Mouse (Mus musculus) layer of hippocampus, postnatal 10 days (tissue): Measurements from ENCODE around the gene Cav3. TPM values are rescaled to one million over a fixed set of nuclear protein-coding genes. Genes with fewer than 3 reads are reported as not detected.

Source experiments
- DNase-seq, 2 experiments: peaks; one replicate each; pipeline ENCODE4 v3.0.0; 2021; ENCODE audit warnings: low spot score in 2 of 2
- long read RNA-seq: library from polyadenylated mRNA; stranded (forward); transcript quantifications from one replicate; pipeline ENCODE4 v2.0.0, GENCODE M21; 2023
- total RNA-seq, 2 experiments: library from RNA; stranded (reverse); gene quantifications; 2 replicates each; pipeline ENCODE4 v1.2.3; 2021

Gene Cav3
- total RNA-seq = under 1 TPM; 0.38 to 0.94 TPM
- long read RNA-seq, partial matches to known transcripts = 0 of 2 reads
- long read RNA-seq, other reads (novel, unspliced or antisense) = 0 of 2 reads

DNA sequence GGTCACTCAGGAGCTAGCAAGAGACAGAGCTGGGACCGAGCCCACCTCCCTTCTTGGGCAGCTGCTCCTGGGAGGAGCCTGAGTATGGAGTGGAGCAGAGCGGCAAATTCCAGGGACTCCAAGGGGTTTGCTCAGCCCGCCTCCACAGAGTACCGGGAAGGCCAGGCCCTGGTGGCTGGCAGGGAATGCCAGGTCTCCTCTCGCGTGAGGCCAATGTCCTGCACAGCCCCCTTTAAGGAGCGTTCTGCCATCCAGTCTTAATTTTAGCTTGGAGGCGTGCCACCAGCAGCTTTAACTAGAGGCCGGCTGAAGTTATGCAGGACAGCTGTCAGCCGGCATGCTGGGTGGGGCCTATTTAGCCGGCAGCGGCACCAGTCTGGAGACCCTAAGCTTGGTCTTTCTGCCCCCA, at the start of gene Cav3:
TSS of gene Cav3 (plus strand) at position 165 of the 409 bp plus-strand sequence.
- DNase-seq = no peak

DNA sequence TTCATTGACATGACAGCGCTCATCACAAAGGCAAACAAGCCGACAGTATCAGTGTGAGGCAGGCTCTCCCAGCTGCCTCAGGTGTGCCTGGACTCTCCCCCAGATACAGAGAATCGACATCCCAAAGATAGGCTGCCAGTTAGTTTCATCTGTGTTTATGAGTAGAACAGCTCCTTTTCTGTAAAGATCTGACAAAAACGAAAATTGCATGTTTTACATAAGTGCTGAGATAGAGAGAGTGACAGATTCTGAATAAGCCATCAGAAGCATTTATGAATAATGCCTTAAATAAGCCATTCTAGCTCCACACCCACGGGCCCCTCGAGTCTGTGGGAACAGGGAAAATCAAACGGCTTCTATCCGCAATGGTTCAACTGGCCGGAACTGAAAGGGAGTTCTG, 40.0 kb upstream of the Cav3 start:
- no peak for DNase-seq

DNA sequence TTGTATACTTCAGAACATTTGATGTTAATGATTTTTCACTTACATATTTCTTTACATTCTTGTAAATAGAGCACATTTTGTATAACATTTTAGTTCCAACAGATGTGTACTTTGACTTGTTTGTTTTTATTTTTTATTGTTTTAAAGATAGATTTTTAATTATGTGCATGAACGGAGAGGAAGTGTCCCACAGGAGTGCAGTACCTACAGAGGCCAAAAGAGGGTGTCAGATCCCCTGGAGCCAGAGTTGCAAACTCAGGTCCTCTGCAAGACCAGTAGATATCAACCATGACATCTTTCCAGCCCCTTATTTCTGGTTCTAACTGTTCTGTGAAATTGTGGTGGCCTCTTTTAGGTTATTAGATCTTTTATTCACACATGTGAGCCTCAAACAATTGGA, 38.4 kb upstream of the Cav3 start:
- DNase-seq = no peak

DNA sequence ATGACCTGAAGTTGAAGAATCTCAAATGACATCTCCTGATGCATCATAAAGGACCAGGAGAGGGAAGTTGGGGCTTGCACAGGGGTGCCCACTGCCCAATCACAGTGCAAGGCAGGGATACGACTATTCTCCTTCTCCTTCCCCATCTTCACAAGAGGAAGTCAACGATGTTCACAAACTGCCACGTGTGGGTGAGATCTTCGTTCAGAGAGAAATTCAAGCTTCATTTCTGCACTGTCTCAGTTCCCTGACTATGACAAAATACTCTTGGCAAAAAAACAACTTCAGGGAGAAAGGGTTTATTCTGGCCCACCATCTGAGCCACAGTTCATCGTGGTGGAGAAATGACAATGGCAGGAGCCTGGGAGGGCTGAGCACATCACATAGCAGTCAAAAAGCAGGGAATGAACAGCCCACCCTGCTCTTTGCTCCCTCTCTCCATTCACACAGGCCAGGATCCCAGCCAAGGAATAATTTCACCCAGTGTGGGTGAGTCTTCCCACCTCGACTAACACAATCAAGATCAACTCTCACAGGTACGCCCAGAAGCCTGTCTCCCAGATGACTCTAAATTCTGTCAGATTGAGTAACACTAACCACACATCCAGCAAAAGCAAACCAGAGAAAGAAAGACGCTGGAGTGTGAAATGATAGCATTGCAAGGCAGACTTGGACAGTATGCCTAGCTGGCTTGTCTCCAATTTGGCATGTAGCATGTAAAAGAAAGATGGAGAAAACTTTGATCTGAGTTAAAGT, 35.4 kb upstream of the Cav3 start:
- DNase-seq = no peak

DNA sequence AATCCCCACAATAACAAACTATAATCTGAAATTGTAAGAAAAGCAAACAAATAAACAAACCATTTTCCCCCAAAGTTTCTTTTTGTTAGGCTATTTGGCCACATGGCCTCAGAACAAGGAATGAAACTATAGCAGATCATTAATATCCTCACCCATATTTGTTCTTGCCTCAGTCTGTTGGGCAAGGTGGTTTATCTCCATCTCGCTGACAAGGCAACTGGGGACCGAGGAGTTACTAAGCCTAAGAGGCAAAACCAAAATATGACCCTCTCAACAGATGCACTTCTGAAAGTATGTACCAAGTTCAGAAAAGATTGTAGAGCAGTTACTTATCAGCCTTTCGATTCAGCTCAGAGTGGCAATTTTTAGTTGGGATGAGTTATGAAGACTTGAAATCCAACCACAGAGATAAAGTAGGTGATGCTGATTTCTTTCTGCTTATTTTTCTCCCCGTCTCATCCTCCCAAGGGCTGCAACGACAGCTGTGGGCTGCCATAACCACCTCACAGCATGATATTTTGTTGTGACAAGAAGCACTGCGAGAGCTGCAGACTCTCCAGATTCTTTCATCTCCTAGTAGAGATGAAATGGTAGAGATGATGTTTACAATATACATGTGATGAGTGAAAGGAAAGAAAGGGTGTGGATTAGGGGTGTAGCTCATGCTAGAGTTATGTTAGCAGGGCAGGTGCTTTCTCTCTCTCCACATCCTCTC, 33.1 kb upstream of the Cav3 start:
- no peak for DNase-seq

DNA sequence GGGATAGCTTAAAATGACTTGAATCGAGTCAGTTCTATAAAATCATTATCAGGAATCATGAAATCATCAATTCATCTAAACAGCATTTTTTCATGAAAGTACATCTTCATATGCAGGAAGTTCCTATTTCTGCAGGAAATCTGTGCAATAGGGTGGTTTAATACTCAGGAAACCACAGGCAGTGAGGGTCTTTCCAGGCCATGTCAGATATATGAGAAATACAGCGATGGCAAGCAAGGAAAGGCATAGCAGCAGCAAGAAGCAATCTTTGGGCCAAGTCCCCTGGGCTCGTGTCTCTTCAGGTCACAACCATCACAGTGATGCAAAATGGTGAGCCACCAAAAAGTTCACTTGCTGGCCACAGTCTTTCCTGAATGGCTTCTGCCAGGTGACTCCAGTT, 13.6 kb upstream of the Cav3 start:
- DNase-seq = no peak

DNA sequence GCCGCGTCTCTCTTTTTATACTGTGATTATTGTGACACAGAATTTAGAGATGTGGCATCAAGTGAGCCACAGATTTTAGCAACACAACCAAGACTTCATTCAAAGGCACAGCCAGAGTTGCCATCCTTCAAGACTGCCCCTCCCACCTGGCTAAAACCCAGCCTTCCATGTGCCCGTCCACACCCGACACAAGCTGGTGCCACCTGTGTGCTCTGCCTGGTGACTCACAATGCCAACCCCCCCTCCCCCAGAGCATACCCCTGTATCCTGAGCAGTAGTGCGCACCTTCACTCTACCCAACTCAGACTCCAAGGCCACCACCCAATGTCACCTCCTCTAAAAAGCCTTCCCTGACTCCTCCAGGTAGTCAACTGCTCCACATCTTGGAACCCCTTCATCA, 2.2 kb downstream of the Cav3 start:
- no peak for DNase-seq

DNA sequence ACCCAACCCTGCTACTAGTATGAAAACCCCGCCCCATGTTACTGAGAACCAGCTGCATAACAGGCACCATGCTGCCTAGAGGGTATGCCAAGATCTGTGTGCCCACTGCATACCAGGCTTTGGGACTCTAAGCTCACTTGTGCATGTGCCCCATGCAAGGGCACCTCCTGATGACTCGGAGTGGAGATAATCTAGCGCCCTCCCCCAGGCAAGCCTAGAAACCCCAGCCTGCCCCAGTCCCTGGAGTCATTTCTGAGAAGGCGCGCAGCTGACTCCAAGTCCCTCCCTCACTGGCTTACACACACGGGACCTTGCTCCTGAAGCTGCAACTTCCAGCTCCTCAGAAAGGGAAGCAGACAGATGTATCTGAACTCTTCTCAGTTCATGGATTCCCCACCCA, 4.0 kb downstream of the Cav3 start:
- no peak for DNase-seq

DNA sequence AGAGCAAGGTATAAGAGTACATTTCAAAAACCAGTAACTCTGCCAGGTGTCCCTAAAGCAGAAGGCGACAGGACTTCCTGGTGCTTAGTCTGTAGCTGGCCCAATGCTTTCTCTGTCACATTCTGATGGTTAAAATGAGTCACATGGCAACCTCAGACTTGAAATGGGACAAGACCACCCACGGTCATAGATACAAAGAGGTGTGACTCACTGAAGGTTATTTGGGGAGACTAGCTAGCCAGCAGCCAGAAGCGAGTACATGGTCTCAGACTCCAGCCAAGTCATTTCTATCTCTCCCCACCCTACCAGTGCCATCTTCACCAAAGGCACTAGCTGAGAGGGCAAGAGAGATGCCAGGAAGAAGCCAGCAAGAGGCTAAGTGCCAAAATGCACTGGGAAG, 6.1 kb downstream of the Cav3 start:
- no peak for DNase-seq

DNA sequence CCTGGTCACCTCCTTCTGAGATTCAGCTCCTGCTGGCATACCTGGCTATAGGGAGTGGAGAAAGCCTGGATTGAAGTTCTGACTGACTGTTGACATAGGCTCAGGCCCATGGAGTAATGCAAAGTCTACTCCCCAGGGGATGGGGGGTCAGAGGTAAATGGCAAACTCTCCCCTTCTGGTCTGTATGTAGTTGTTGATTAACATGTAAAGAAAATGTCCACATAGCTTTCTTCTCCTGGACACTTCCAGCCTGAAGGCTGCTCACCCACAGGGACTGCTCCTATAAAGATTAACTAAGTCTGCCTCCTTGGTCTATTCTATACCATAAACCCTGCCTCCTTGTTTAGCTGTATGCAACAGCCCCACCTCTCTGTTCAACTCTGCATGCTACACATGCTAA, 6.7 kb downstream of the Cav3 start:
- DNase-seq = no peak

DNA sequence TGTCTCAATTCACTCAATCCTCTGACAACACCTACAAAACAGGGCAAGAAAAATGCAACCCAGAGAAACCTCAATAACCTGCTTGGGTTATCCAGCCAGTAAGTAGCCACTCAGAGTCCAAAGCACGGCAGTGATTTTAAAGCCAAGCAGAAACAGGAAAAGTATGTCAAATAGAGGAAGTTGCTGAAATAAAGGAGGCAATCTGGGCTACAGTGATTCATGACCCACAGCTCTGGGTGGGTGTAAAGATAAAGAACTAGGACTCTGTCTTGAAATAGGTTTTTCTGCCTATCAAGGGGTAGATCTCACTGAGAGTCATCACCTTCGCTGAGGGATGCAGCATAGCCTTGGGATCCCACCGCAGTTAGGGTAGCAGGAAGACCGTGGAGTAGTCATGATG, 12.3 kb downstream of the Cav3 start:
- no peak for DNase-seq

DNA sequence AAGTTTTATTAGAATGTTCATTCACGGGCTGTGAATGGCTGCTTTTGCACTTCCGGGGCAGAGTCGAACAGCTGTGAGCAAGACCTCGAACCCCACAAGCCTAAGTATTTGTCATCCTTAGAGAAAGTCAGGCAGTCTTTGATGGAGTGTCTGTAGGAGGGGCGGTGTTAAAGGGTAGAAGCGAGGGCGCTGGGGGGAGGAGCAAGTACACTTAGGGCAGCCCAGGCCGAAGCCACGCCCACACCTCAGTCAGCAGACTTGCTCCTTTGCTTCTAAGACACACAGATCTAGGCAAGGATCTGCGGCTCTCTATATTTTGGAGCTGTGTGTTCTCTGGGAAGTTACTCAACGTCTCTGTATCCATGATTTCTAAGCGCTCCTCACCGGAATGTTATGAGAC, 20.6 kb downstream of the Cav3 start:
- DNase-seq = no peak

DNA sequence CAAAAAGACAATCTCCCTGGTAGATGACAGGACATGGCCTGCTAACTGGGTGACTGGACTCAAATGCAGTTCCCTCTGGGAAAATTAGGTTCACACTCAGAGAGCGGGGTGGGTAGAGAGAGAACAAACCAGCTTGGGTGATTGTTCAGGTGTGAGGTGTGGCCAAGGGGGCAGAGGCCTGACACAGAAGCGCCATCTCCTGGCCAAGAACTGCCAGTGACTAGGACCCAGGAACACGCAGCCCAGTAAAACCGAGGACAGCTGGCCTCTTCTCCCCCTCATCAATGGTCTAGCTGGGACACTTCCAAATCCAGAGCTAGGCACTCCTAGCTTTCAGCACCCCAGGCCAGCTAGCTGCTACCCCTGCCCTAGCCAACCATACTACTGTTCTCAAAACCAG, 25.0 kb downstream of the Cav3 start:
- peak; percentile 29 to 50 for DNase-seq

DNA sequence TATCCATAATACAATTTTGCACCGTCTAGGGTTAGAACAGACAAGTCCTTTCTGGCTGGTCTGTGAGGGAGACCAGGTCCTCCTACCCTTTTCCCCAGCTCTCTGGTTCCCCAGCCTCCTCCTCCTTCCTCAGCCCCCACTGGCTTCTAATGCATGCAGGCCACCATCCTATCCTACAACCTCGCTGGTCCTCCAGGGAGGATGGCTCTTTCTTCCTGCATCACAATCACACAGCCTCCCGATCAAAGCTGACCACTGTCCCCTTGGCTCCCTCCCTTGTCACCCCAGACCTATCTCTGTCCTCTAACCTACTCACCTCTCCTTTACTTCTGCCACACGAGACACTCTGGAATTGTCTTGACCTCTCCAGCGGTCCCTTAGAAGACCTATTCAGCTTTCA, 28.7 kb downstream of the Cav3 start:
- no peak for DNase-seq

DNA sequence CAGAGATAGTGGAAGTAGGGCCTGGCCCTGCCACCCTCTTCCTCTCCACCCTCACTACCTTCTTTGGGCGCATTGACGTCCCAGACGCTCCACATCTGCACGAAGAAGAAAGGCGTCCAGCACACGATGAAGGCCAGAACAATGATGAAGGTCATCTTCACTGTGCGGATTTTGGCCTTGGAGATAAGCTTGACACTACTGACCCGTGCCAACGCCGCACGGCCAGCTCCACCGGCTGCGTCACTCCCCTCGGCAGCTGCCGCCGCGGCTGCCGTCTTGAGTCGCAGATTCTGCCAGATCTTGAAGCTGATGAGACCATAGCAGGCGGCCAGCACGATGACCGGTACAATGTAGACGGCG, 29.5 kb downstream of the Cav3 start:
- DNase-seq = no peak

DNA sequence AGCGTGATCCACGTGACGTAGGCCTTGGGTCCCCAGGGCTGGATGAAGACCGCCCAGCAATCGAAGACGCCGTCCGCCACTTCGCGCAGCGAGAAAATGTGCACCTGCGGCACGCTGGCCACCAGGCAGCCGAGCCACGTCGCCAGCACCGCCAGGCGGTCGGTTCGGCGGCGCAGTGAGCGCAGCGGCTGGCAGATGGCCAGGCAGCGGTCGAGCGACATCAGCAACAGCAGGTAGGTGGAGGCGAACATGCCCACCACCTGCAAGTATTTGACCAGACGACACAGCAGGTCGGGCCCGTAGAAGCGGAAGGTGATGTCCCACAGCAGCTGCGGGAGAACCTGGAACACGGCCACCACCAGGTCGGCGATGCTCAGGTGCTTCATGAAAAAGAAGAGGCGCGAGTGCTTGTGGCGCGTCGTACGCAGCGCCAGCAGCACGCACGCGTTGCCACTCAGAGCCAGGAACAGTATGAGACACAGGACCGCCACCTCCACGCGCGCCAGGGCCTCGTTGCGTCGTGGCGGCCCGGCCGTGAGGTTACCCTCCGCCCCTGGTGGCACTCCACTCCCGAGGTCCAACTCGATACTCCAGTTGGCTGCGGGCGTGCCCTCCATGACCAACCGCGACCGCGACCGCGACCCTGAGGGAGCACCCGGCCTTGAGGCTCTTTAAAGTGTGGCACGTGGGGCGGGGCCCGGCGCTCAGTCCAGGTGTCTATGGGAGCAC, 30.0 kb downstream of the Cav3 start:
- DNase-seq = peak in 1 of 2 experiments; percentile 31

DNA sequence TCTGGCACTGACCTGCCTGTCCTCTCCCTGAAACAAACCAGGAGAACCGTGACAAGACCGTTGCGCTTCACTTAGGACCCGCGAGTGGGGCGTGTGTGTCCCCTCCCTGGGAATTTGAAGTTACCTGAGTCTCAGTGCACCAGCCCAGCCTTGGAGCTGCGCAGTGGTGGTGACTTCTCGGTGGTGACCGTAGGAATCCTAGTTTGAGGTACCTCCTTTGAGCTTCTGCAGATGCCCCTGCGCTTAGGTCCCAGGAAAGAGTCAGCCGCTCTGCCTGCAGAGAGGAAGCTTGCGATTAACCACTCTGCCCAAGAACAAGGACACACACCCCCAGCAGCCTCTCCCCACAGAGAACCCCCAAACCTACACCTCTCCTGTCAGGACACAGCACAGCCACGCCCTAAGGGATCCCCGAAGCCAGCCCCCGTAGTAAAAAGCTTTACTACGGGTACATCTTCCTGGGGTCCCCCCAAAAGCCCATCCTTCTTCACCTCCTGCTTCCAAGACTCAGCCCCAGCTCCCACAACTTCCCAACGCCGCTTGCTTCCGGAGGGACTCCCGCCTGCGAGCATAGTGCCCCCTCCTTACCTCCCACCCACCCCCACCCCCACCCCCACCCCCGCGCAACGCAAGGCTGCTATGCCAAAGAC, 30.7 kb downstream of the Cav3 start, which contains the start of gene Oxtr:
TSS of gene Oxtr (minus strand) at position 34 of the 650 bp plus-strand sequence.
- no peak for DNase-seq

DNA sequence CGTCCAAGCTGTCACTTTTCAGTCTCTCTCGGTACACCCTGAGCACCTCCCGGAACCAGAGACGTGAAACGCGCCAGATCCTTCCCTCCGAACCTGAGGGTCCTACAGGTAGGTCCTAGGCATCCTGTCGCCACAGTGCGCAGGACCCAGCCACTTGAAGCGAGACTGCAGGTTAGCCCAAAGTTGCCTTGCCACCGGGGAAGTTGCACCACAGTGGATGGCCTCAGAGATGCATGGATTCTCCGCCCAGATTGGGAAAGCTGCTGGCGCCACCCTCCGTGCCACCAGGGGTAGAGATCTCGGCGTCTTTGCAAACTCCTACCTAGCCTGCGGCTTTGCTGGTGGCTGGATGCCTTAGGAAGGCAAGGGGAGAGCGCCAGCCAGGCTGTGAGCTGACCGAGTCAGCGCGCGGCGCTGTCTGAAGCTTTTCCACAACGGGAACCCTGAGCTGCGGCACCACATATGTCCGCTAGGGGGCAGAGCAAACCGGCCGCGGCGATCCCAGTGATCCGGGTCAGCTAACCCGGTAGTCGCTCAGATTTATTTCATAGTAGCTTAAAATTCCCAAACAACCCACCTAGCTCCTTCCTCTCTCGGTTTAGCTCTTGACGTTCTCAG, 31.4 kb downstream of the Cav3 start:
- peak; percentile 92 for DNase-seq

DNA sequence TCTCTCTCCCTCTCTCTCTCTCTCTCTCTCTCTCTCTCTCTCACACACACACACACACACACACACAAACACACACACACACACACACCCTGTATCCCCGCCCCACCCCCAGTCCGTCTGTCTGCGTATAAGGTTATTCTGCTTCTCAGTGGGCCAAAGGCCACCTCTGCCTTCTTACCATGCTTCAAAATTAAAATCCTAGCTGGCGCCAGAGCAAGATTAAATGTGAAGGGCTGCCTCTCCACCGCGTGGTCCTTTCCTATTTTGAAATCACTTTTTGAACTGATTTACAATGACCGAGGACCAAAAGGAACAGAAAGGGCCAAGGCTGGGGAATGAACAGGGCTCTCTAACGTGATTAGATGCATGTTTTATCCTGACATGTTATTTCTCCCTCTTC, 32.2 kb downstream of the Cav3 start:
- no peak for DNase-seq

DNA sequence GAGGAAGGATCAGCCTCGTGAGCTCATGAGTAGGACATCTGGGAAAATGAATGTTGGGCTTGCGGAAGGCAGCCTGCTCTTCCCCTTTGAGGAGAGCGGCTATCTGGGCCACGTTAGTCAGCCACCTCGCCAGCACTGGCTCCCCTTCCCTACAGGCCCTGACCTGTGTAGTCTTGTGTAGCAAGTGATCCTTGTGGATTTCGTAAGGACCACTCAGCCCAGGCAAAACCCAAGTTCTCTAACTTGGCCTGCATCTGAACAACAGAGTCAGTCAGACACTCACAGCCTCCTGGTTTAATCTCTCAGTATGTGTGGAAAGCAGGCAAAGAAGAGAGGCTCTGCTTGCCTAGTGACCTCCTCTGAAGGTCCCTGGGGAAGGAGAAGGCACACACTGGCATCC, 33.4 kb downstream of the Cav3 start:
- DNase-seq = no peak

DNA sequence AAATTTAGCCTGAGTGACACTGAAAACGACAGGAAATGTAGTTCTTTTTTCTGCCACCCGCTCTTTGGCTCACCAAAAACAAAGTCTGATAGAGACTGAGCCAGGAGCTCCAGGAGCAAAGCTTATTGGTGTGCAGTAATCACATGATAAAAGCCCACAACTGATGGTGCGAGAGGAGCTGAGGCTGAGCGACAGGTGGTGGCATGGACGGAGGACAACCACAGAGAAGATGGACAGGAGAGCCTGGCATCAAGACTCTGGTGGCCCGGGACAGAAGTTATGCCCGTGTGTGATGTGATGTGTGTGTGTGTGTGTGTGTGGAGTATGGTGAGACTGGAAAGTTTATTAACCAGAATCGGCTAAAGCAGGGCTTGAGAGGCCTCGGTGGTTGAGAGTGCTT, 34.1 kb downstream of the Cav3 start:
- DNase-seq = no peak
